Mouse (Mus musculus) thymus, adult 2 months (tissue): ENCODE measurements around the gene Ralgapa1.

Experiments
- CTCF ChIP-seq: fragments of 200-500 bp; IDR thresholded peaks from 2 replicates; pipeline ENCODE4 v1.5.1; 2012; ENCODE audit warnings: mild to moderate bottlenecking, control low read depth, low read length, moderate library complexity, borderline replicate concordance; ENCODE audit not compliant: control insufficient read depth, poor library complexity, insufficient read depth; ENCODE audit errors: extremely low read depth
- POLR2A ChIP-seq: fragments of 200-500 bp; IDR thresholded peaks from 2 replicates; pipeline ENCODE4 v1.6.1; 2012; ENCODE audit warnings: mild to moderate bottlenecking, low read length, control low read depth, moderate library complexity; ENCODE audit not compliant: control insufficient read depth, poor library complexity, insufficient read depth; ENCODE audit errors: extremely low read depth

- TF ChIP-seq CTCF (no peak), POLR2A (no peak)
Measured at GRCm38 (mm10) chr12:55782662-55783061, 38.3 kb downstream of the Ralgapa1 start.
